Mouse (Mus musculus) cerebellum, adult 2 months (tissue): ENCODE results near the gene Ccdc163. TPM values are rescaled to one million over a fixed set of nuclear protein-coding genes. Genes with fewer than 3 reads are reported as not detected.
A peak's percentile ranks its signal among the peaks of the same experiment; 100 is the strongest.

Experiments
- DNase-seq, 2 experiments: peaks; one replicate each; pipeline ENCODE4 v3.0.0; 2021
- H3K27ac ChIP-seq: fragments of 200-500 bp; 2 replicates; pipeline ENCODE4 v1.5.1; 2012; ENCODE audit warnings: low read length, control low read depth, inconsistent platforms; ENCODE audit not compliant: insufficient read depth
- H3K27me3 ChIP-seq: fragments of 200-500 bp; 2 replicates; pipeline ENCODE4 v1.6.1; 2012; ENCODE audit warnings: inconsistent platforms, mild to moderate bottlenecking, low read length, moderate library complexity; ENCODE audit not compliant: control insufficient read depth, insufficient read depth
- H3K4me1 ChIP-seq: fragments of 200-500 bp; 2 replicates; pipeline ENCODE4 v1.6.1; 2011; ENCODE audit warnings: low read length; ENCODE audit not compliant: control insufficient read depth, insufficient read depth
- H3K4me3 ChIP-seq: fragments of 200-500 bp; replicated peaks from 2 replicates; pipeline ENCODE3; 2011; ENCODE audit warnings: mild to moderate bottlenecking, low read depth, low read length, control low read depth; ENCODE audit not compliant: insufficient read depth
- CTCF ChIP-seq: fragments of 200-500 bp; IDR thresholded peaks from 2 replicates; pipeline ENCODE4 v1.5.1; 2011; ENCODE audit warnings: low read depth, mild to moderate bottlenecking, control low read depth, low read length, moderate library complexity, borderline replicate concordance; ENCODE audit not compliant: insufficient read depth
- POLR2A ChIP-seq: fragments of 200-500 bp; IDR thresholded peaks from 2 replicates; pipeline ENCODE4 v1.6.1; 2011; ENCODE audit warnings: low read length, control low read depth, borderline replicate concordance; ENCODE audit not compliant: insufficient read depth
- WGBS: fragments of 180-500 bp; shearing (Covaris S2); methylation state at CpG from one replicate; pipeline ENCODE4 v1.1.7; 2018; 5-methylcytosine and 5-hydroxymethylcytosine counted together
- polyA plus RNA-seq: library from polyadenylated mRNA; depleted of rRNA; stranded (reverse); fragments of >200 nt; gene quantifications from 2 replicates; pipeline ENCODE4 v1.2.3, GENCODE M21; 2012

Ccdc163 gene
- polyA plus RNA-seq, 1 experiment, result 29.5 TPM

DNA sequence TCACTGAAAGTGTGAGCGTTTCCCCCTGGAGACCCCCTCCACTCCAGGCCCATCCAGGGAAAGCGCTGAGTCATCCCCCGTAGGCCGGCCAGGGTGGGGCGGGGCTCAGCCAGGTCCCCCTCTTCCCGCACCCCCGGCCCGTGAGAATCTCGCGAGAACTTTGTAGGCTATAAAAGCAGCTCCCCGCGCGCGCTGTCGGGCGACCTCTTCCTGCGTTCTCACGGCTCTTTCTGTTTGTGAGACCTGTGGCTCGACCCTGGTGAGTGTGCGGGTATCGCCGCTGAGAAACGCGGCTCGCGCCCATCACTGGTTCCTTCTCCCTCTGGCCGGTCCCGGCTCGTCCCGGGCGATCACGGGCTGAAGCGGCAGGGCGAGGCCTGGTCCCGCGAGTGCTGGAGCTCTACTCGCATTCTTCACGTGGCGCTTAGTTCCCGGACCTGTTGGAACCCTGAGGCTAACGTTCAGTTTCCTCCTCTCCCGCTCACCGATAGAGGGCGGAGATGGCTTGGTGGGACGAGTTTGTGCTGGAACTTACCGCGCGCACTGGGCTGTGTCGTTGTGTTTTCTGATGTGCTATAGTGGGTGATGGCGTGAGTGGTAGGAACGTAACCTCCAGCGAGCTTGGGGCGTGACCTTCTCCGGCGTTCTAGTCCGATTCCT is 22.8 kb upstream of the Ccdc163 start, which contains the start of gene Prdx1:
TSS of gene Prdx1 (plus strand) at position 143 of the 660 bp plus-strand sequence.
- DNase-seq, result peak; percentile 88 to 90
- Histone ChIP-seq H3K4me1 (0 out of 2 replicates have a peak, but pooled peaks cover 2% of the 10 kb centered on the region), H3K27me3 (no peaks in the 10 kb centered on the region), H3K27ac (peak within 1 kb of the TSS; percentile 91), H3K4me3 (peak within 1 kb of the TSS; percentile 76)
- under 1% methylated on average over 56 of the region's 56 CpGs for WGBS
- TF ChIP-seq POLR2A (peak; percentile 93), CTCF (peak; percentile 78)

DNA sequence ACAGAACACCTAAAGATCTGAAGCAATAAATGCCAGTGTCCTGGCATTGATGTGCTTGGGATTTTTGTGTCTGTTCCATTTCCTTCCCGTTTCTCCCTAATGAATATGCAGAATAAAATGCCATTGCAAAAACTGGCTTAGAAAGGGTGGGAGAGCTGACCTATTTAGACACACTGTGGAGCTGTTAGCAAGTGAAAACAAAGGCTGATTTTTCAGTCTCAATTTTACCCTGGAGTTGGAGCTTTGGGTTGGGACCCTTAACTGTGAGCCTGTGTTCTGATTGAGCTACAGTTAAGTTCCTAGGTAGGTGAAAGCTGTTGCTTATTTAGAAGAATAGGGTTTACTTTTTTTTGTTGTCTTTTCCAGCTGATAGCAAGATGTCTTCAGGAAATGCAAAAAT is 21.3 kb upstream of the Ccdc163 start:
- DNase-seq, result no peak
- Histone ChIP-seq H3K27ac (no peak overlapping the region), H3K4me1 (0 out of 2 replicates have a peak, but pooled peaks cover 2% of the 10 kb centered on the region), H3K27me3 (no peaks in the 10 kb centered on the region), H3K4me3 (peak overlapping the region; percentile 2)
- TF ChIP-seq CTCF, result no peak
- no peak for TF ChIP-seq POLR2A
- WGBS, result 33% methylated on average over 1 of the region's 1 CpGs

DNA sequence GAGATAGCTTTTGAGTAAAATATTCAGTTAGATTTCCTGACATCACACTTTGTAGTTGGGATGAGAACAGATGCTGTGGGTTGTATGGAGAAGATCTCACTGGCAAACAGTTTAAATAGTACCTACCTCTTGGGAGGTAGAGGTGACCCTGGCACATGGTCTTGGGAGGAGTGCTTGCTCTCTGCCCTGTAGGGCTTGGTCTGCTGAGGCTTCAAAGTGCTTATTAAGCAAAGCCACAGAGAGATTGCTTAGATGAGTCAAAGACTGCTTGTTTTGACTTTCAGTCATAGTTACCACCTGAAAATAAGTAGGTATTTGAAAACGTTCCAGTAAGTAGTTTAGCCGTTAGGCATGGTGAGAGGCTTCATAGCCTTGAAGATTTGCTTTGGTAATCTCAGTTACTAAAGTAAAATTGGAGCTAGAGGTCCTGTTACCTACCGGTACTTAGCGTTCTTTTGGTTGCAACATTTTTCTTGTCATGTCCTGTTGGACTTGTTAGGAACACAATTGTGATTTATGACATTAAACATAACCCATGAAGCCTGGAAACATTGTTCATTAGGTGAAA is 18.9 kb upstream of the Ccdc163 start:
- Histone ChIP-seq H3K27ac (no peak overlapping the region), H3K4me1 (0 out of 2 replicates have a peak, but pooled peaks cover 2% of the 10 kb centered on the region), H3K4me3 (no peak overlapping the region), H3K27me3 (no peaks in the 10 kb centered on the region)
- TF ChIP-seq POLR2A, result no peak
- TF ChIP-seq CTCF, result no peak
- no peak for DNase-seq
- WGBS, result 90% methylated on average over 4 of the region's 4 CpGs

- no peaks in the 10 kb centered on the region for H3K4me1 ChIP-seq
- H3K4me3 ChIP-seq, result no peak overlapping the region
- no peaks in the 10 kb centered on the region for H3K27me3 ChIP-seq
- H3K27ac ChIP-seq, result no peak overlapping the region
- no peak for DNase-seq
- TF ChIP-seq POLR2A (no peak), CTCF (no peak)
- WGBS, result 89% methylated on average over 2 of the region's 2 CpGs
Observed at GRCm38 (mm10) chr4:116692146-116692545, 16.2 kb upstream of the Ccdc163 start.

DNA sequence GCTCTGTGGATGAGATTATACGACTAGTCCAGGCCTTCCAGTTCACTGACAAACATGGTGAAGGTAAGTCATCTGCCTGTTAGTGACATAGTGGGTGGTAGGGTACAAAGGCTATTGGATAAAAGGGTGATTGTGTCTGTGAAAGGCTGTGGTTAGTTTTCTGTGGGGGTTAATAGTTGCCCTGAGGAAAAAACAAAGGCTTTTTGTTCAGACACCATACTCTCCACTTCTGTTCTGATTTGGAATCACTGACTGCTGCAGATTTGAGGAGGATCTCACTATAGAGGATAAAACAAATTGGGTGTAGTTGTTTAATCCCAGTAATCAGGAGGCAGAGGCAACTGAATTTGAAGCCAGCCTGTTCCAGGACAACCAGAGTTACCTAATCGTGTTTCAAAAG is 14.5 kb upstream of the Ccdc163 start:
- Histone ChIP-seq H3K4me1 (no peaks in the 10 kb centered on the region), H3K27ac (no peak overlapping the region), H3K4me3 (no peak overlapping the region), H3K27me3 (no peaks in the 10 kb centered on the region)
- TF ChIP-seq CTCF (no peak), POLR2A (no peak)
- DNase-seq, result no peak
- 83% methylated on average over 2 of the region's 2 CpGs for WGBS

DNA sequence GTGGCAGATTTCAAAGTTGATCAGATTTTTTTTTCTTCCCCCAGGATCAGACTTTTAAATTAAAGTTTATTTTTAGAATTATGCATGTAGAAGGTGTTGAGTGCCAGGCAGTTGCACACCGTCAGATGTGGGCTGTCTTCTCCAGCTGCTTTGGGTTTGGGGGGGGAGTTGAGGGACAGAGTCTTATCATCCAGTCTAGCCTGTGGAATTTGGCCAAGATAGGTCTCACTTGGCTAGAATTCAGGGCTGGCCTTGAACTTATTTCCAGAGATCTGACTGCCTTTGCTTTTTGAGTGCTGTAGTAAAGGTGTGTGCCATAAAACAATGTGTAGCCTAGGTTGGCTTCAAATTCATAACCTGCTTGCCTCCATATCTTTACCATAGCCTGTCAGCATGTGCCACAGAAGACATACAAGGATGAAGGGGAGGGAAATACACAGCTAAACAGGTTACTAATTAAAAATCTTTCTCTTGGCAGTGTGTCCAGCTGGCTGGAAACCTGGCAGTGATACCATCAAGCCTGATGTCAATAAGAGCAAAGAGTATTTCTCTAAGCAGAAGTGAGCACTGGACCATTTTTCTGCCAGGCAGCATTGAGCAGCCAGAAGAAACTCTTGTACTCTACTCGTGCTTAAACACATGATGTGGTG is 9.5 kb upstream of the Ccdc163 start:
- no peak for DNase-seq
- TF ChIP-seq CTCF (no peak), POLR2A (no peak)
- H3K4me1 ChIP-seq, result no peaks in the 10 kb centered on the region
- no peak overlapping the region for H3K4me3 ChIP-seq
- H3K27me3 ChIP-seq, result no peaks in the 10 kb centered on the region
- WGBS, result 32% methylated on average over 2 of the region's 2 CpGs
- H3K27ac ChIP-seq, result 0 out of 2 replicates have a peak overlapping the region, but pooled peaks have one; percentile 53

DNA sequence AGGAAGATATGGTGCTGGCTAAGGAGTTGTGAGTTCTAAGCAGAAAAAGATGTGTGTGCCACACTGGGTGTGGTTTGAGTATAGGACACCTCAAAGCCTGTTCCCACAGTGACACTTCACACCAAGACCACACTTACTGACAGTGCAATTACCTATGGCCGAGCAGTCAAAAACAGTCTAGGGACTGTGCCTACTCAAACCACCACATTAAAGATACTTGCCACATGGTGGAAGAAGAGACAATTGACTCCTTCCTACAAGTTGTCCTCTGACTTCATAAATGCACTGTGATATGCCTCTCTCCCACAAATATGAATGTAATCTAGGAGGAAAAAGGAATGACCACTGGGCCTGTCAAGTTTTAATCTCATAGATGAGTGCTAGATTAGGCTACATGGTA is 7.3 kb upstream of the Ccdc163 start:
- 90% methylated on average over 1 of the region's 1 CpGs for WGBS
- Histone ChIP-seq H3K27me3 (no peaks in the 10 kb centered on the region), H3K4me1 (no peaks in the 10 kb centered on the region), H3K27ac (no peak overlapping the region), H3K4me3 (no peak overlapping the region)
- TF ChIP-seq CTCF, result no peak
- TF ChIP-seq POLR2A, result no peak
- DNase-seq, result no peak
